Mouse (Mus musculus) mesoderm, embryonic 11.5 days (tissue): ENCODE data around the gene Zbed5.
"Not testable (repeated sequence)": the region's sequence is repeated elsewhere in the genome, so short reads cannot be mapped to it uniquely, and the experiment has no call there.

Experiments used
- DNase-seq: peaks from one replicate; pipeline ENCODE4 v3.0.0-alpha.2; 2012; ENCODE audit warnings: low read depth, low spot score

Zbed5 gene

GRCm38 (mm10) chr5:129895198-129896088, at the start of gene Zbed5:
Zbed5 (plus strand) TSS chr5:129895723.
- peak; percentile 96 for DNase-seq

- DNase-seq = peak; percentile 98
These were observed 48.6 kb upstream of the Zbed5 start, which contains the start of gene Sumf2 for GRCm38 (mm10) chr5:129846752-129847557. Sumf2 (plus strand) TSS chr5:129846986.

DNA sequence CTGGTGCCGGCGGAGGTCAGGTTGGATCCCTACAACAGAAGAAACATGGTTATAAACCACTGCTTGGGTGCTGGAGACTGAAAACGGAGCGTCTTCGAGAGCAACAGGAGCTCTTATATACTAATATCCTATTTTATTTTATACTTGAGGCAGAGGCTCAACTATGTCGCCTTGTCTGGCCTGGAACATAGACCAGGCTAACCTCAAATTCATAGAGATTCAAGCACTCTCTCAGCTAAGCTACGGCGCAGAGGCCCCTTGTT, 48.0 kb upstream of the Zbed5 start:
- DNase-seq = no peak

- DNase-seq = no peak
These were observed 40.4 kb upstream of the Zbed5 start for GRCm38 (mm10) chr5:129855163-129855562.

GRCm38 (mm10) chr5:129856414-129856813, 39.1 kb upstream of the Zbed5 start:
- no peak for DNase-seq

DNA sequence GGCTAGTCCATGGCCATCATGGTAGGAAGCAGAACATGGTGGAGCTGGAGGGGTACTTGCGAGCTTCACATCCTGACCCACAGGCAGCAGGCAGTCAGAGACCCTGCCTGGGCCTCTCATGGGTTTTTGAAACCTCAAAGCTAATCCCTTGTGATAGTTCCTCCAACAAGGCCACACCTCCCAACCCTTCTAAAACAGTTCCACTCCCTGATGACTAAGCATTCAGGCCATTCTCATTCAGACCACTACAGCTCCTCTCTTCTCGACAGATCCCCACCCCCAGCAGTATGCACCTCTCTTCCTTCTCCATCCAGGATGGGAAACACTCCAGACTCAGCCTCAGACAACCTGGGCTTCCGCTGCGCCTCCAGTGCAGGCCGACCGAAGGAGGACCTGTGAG, 33.2 kb upstream of the Zbed5 start:
- no peak for DNase-seq

DNA sequence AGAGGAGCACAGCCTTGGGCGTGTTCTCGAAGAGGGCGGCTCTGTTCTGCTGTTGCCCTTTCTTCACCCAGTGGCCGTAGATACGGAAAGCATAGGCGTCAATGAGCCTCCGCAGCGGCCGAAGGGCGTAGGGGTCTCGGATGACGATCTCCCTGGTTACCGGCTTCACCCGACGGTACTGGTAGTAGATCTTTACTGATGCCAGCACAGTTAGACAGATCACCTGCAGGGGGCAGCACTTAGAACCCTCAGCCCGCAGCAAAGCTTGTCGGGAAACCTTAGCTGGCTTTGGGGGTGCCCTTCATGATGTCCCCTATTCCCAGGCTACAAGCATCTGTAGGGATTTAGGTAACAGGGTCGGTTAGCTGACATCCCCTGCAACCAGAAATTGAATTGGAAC, 31.1 kb upstream of the Zbed5 start:
- peak; percentile 48 for DNase-seq

DNA sequence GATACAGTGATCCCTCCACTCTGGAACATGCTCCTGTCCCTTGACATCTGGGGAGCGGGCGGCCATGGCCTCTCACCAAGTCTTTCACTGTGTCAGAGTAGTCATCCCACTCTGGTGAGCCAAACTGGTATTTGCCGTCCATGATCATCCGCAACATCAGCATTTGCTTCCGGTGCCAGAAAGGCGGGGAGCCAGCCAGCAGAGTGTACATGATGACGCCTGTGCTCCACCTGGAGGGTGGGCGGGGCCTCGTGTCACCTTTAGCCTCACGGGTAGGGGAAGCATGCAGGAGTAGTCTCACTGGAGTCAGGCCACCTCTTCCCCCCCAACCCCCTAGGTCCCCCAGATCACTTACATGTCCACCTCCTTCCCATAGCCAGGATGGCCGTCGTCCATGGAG, 29.7 kb upstream of the Zbed5 start:
- DNase-seq = no peak

- DNase-seq = no peak
These were observed 26.1 kb upstream of the Zbed5 start for GRCm38 (mm10) chr5:129869238-129869995.

- DNase-seq = no peak
These were observed 24.3 kb upstream of the Zbed5 start for GRCm38 (mm10) chr5:129871238-129871637.

GRCm38 (mm10) chr5:129873942-129874341, 21.6 kb upstream of the Zbed5 start:
- no peak for DNase-seq

GRCm38 (mm10) chr5:129875098-129875497, 20.4 kb upstream of the Zbed5 start:
- DNase-seq = no peak

DNA sequence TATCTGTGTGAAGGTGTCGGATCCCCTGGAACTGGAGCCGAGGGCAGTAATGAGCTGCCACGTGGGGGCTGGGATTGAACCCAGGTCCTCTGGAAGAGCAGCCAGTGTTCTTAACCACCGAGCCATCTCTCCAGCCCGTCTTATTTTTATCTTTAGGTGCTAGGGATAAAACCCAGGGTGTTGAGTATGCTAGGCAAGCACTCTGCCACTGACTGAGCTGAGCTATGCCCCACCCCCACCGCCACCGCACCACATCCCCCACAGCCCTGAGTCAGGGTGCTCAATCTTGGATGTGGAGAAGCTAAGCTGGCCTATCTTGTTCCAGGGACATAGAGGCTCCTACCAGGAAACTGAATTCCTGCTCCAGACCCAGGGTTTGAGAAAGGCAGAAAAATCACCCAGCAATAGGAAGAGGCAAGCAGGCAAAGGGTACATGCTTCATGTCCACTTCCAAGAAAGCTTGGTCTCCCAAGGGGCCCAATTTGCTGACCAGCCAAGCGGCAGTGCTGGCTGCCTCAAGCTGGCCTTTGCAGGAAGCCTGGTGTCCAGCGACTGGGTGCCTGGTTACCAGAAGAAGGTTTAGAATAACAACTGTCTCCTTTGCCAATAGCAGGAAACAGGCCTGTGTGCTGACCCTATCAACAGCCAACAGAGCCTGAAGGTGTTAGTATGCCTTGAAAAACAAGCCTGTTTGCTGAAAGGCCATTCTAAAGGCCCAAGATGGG, 17.6 kb upstream of the Zbed5 start:
- DNase-seq = no peak

DNA sequence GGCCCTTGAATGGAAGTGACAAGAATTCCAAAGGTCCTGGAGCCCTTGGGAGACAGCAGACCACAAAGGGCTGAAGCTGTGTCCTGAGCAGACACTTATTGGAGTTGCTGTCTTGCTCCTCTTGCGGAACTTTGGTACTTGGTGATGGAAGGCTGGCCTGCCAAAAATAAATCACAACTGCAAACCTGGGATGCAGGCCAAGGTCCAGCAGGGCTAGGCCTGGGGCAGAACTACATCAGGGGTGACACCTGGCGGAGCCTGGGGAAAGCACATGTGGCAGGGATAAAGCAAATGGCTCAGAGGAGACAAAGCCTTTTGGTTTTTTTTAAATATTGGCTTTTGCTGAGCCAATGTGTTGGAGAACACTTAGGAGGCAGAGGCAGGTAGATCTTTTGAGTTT, 16.6 kb upstream of the Zbed5 start:
- peak; percentile 35 for DNase-seq

DNA sequence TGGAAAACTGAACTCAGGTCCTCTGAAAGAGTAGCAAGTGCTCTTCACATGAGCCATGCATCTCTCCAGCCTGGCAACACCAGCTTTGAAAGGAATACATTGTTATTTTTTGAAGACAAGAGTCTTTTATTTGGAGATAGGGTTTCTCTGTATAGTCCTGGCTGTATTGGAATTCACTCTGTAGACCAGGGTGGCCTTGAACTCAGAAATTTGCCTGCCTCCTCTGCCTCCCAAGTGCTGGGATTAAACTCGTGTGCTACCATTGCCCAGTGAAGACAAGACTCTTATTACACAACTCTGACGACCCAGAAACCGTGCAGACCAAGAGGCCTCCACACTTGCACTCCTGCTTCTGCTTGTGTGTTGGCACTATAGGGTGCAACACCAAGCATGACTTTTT, 15.6 kb upstream of the Zbed5 start:
- DNase-seq = no peak

DNA sequence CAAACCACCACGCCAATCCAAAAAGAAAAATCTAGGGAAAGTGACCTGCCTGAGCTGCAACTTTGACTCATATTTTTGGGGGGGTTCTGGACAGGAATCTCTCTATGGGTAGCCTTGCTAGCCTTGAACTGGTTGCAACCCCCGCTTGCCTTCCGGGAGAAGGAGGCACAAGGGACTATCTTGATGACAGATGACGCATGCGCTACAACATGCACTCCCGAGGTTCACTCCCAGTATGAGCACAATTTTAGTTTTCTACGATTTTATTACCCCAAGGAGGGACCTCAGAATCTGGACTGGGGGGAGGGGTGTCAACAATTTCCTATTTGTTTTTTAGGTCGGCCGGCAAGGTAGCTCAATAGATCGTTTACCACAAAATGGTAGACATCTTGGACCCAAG, 9.3 kb upstream of the Zbed5 start:
- DNase-seq = no peak

- peak; percentile 98 for DNase-seq
These were observed 8.4 kb upstream of the Zbed5 start, which contains the start of gene Chchd2 for GRCm38 (mm10) chr5:129886911-129887636. Chchd2 (minus strand) TSS chr5:129887470.

DNA sequence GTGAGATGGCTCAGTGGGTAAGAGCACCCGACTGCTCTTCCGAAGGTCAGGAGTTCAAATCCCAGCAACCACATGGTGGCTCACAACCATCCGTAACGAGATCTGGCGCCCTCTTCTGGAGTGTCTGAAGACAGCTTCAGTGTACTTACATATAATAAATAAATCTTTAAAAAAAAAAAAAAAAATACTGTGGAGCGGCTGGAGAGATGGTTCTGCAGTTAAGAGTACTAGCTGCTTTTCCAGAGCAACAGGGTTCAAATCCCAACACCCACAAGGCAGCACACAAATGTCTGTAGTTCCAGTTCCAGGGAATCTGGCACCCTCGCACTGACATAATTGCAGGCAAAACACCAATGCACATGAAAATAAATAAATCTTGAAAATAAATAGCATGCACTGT, 5.1 kb upstream of the Zbed5 start:
- not testable (repeated sequence) for DNase-seq

GRCm38 (mm10) chr5:129898449-129898848, 2.9 kb downstream of the Zbed5 start, which contains the start of gene Phkg1:
Phkg1 (minus strand) TSS chr5:129898549.
- no peak for DNase-seq

DNA sequence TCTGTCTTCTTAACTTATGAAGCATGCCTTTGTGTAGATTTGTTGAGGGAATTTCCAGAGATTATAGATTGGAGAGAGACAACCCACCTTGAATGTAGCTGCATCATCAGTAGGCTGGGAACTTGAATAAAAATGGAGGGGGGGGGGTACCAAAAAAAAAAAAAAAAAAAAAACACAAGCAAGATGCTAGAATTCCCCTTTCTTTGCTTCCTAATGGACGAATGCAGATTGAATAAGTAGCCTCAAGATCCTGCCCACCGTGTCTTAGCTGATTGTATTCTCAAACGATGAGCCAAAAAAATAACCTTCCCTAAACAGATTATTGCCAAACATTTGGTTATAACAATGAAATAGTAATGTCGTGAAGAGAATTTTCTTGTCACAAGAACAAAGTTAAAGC, 12.3 kb downstream of the Zbed5 start:
- DNase-seq = no peak
